Mouse (Mus musculus) embryonic facial prominence, embryonic 14.5 days (tissue): ENCODE data around the gene Ssx2ip. TPM values are rescaled to one million over a fixed set of nuclear protein-coding genes. Genes with fewer than 3 reads are reported as not detected.
"Not testable (repeated sequence)": the region's sequence is repeated elsewhere in the genome, so short reads cannot be mapped to it uniquely, and the experiment has no call there.

Experiments used
- ATAC-seq: fragments of 200-750 bp; cut with Nextera tagmentation; 2 replicates; pipeline ENCODE4 v1.8.0; 2017; ENCODE audit warnings: low read depth, moderate number of reproducible peaks, moderate TSS enrichment
- DNase-seq: peaks from one replicate; pipeline ENCODE4 v3.0.0-alpha.2; 2015; ENCODE audit warnings: low spot score
- H3K27ac ChIP-seq: fragments of 300-500 bp; sonication (generic); replicated peaks from 2 replicates; pipeline ENCODE4 v1.5.1; 2014; ENCODE audit warnings: low read depth, mild to moderate bottlenecking, low read length, moderate library complexity
- H3K27me3 ChIP-seq: fragments of 300-500 bp; sonication (generic); replicated peaks from 2 replicates; pipeline ENCODE4 v1.6.1; 2014; ENCODE audit warnings: low read length; ENCODE audit not compliant: control insufficient read depth, insufficient read depth
- H3K36me3 ChIP-seq: fragments of 300-500 bp; sonication (generic); 2 replicates; pipeline ENCODE4 v1.6.1; 2014; ENCODE audit warnings: low read length, mixed read lengths; ENCODE audit not compliant: control insufficient read depth, insufficient read depth
- H3K4me1 ChIP-seq: fragments of 300-500 bp; sonication (generic); 2 replicates; pipeline ENCODE4 v1.6.1; 2014; ENCODE audit warnings: antibody characterized with exemption, low read length; ENCODE audit not compliant: control insufficient read depth, insufficient read depth
- H3K4me2 ChIP-seq: fragments of 300-500 bp; sonication (generic); 2 replicates; pipeline ENCODE4 v1.6.1; 2014; ENCODE audit warnings: low read depth, mild to moderate bottlenecking, low read length, moderate library complexity, mixed read lengths
- H3K4me3 ChIP-seq: fragments of 300-500 bp; sonication (generic); 2 replicates; pipeline ENCODE4 v1.5.1; 2014; ENCODE audit warnings: low read depth, mild to moderate bottlenecking, low read length
- H3K9ac ChIP-seq: fragments of 300-500 bp; sonication (generic); 2 replicates; pipeline ENCODE4 v1.6.1; 2014; ENCODE audit warnings: low read depth, mild to moderate bottlenecking, low read length, moderate library complexity, mixed read lengths
- H3K9me3 ChIP-seq: fragments of 300-500 bp; sonication (generic); 2 replicates; pipeline ENCODE4 v1.6.1; 2016; ENCODE audit warnings: low read length; ENCODE audit not compliant: control insufficient read depth
- WGBS: fragments of 180-500 bp; shearing (Covaris S2); extraction: QIAGEN DNeasy Blood & Tissue Kit; methylation state at CpG from one replicate; pipeline ENCODE4 v1.1.7; 2014; 5-methylcytosine and 5-hydroxymethylcytosine counted together
- polyA plus RNA-seq: library from polyadenylated mRNA; unstranded; fragments of >200 nt; fragmentation: Nextera tagmentation; extraction: Ambion mirVana; gene quantifications from 2 replicates; pipeline ENCODE4 v1.2.1, GENCODE M21; 2014

Gene Ssx2ip
- polyA plus RNA-seq, 1 experiment from 2014 or later = 35.1 TPM

- WGBS = 90% methylated on average over 9 of the region's 9 CpGs
- Histone ChIP-seq H3K9ac (no peak overlapping the region), H3K9me3 (no peaks in the 10 kb centered on the region), H3K4me1 (no peaks in the 10 kb centered on the region), H3K4me2 (no peak overlapping the region), H3K4me3 (no peak overlapping the region), H3K27ac (no peak overlapping the region), H3K27me3 (no peaks in the 10 kb centered on the region), H3K36me3 (peaks cover 48% of the 10 kb centered on the region)
- DNase-seq = no peak
- no peak for ATAC-seq
Measured at GRCm38 (mm10) chr3:146419534-146419933, 15.1 kb downstream of the Ssx2ip start.

DNA sequence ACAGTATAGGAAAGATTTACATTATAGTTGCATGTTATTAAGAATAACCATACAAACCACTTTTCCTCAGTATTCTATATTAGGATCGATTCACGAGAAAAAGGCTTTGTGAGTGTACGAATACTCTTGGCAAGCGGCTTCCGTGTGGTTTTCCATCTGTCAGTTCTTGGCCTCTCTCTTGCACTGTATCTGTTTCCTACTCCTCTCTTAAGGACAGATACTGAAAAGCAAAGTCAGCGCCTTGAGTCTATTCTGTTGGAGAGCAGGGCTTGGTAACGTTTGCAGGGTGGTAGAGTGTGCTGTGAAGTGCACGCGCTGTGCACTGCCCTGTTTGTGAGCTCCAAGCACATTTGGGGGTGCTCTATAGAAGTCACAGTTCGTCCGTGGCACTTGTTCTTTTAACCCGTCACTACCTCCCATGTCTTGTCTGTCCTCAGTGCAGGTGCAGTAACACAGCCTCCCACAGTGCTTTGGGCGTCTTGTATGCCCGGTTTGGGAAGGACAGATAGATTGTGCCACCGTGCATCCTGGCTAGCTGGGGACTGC lies 15.6 kb downstream of the Ssx2ip start:
- Histone ChIP-seq H3K4me2 (no peak overlapping the region), H3K27me3 (no peaks in the 10 kb centered on the region), H3K36me3 (peaks cover 48% of the 10 kb centered on the region), H3K4me3 (no peak overlapping the region), H3K9ac (no peak overlapping the region), H3K9me3 (no peaks in the 10 kb centered on the region), H3K27ac (no peak overlapping the region), H3K4me1 (no peaks in the 10 kb centered on the region)
- 90% methylated on average over 15 of the region's 15 CpGs for WGBS
- ATAC-seq = no peak
- DNase-seq = no peak

DNA sequence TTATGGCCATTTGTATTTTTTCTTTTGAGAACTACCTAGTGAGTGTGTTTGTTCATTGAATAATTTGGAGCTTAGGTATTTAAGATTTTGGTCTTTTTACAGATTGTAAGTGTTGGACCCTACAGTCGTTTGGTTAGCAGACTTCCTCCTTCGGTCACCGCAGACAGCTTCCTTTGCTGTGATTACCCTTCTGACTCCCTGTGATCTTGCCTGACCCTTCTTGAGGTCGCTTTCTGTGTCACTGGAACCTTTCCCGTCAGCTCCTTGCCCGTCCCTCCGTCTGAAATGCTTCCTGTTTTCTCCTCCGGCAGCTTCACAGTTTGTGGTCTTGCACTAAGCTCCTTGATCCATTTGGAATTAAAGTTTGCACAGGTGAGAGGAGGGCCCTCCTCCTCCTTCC lies 17.3 kb downstream of the Ssx2ip start:
- Histone ChIP-seq H3K4me1 (no peaks in the 10 kb centered on the region), H3K9me3 (no peaks in the 10 kb centered on the region), H3K36me3 (peaks cover 59% of the 10 kb centered on the region), H3K4me3 (no peak overlapping the region), H3K27ac (no peak overlapping the region), H3K9ac (no peak overlapping the region), H3K4me2 (no peak overlapping the region), H3K27me3 (no peaks in the 10 kb centered on the region)
- DNase-seq (no peak), ATAC-seq (no peak)
- WGBS = 32% methylated on average over 8 of the region's 8 CpGs

DNA sequence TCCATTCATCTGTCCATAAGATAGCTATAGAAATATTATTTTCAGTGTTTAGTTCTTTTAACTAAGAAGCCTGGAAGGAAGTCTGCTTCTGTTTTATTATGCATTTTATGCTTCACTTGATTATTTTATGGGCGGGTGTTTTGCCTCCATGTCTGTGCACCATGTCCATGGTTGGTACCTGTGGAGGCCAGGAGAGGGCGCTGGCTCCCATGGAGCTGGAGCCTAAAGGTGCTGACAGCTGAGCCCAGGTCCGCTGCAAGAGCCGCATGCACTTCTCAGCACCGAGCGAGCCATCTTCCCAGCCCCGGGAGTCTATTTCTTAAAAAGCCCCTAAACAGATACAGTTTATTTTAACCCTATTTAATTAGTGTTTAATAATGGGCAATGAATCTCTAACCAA lies 19.3 kb downstream of the Ssx2ip start:
- ATAC-seq = no peak
- H3K4me2 ChIP-seq = no peak overlapping the region
- no peak overlapping the region for H3K4me3 ChIP-seq
- DNase-seq = no peak
- peaks cover 73% of the 10 kb centered on the region for H3K36me3 ChIP-seq
- H3K9ac ChIP-seq = no peak overlapping the region
- no peak overlapping the region for H3K27ac ChIP-seq
- 87% methylated on average over 7 of the region's 7 CpGs for WGBS
- H3K4me1 ChIP-seq = no peaks in the 10 kb centered on the region
- H3K9me3 ChIP-seq = no peaks in the 10 kb centered on the region
- H3K27me3 ChIP-seq = no peaks in the 10 kb centered on the region

DNA sequence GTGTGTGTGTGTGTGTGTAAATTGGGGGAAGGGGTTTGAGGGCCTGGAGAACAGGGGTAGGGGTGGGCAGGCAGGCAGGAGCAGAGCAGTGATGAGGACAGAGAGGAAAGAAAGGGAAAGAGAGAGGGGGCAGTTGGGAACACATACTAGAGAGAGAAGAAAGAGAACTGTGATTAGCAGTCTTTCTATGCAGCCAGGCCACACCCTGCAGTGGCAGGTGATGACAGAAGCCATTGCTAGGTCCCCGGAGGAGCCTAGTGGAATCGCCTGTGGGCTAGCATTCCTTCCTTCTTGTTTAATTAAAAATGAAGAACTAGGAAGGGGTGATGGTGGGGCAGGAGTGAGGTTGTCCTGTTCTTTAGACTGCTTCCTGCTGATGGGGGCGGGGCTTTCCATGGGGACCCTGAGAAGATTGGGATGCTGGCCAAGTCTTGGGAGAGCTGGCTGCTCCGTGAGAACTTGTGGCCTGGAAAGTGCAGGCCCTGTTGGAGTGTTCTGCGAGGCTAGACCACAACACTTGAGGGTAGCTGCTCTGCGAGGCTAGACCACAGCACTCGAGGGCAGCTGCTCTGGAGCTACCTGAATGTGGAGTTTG lies 20.0 kb downstream of the Ssx2ip start:
- Histone ChIP-seq H3K9me3 (no peaks in the 10 kb centered on the region), H3K36me3 (peaks cover 72% of the 10 kb centered on the region), H3K4me3 (no peak overlapping the region), H3K9ac (no peak overlapping the region), H3K27ac (no peak overlapping the region), H3K4me1 (no peaks in the 10 kb centered on the region), H3K27me3 (no peaks in the 10 kb centered on the region), H3K4me2 (no peak overlapping the region)
- WGBS = 66% methylated on average over 7 of the region's 7 CpGs
- ATAC-seq (no peak), DNase-seq (peak; percentile 56)

DNA sequence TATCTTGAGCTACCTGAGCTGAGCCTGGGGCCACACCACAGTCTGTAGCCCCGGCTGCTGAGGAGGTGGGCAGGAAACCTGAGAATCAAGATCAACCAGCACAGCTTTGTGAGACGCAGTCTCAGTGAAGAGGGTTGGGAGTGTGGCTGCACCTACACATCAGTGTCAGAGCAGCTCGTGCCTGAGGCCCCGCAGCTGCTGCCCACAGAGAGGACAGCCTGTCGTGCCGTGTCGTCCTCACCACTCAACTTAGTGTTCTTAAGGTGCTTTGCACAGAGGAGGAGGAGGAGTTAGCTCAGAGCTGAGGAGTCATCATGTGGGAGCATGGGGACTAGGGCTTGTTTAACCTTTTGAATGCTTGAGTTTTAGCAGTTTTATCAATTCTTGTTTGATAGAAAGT lies 21.5 kb downstream of the Ssx2ip start:
- Histone ChIP-seq H3K27ac (no peak overlapping the region), H3K27me3 (no peaks in the 10 kb centered on the region), H3K9me3 (no peaks in the 10 kb centered on the region), H3K4me3 (no peak overlapping the region), H3K36me3 (peaks cover 72% of the 10 kb centered on the region), H3K4me2 (no peak overlapping the region), H3K9ac (no peak overlapping the region), H3K4me1 (no peaks in the 10 kb centered on the region)
- 60% methylated on average over 7 of the region's 7 CpGs for WGBS
- ATAC-seq (peak; percentile 57; the same call in 1 of the 2 replicates), DNase-seq (no peak)

GRCm38 (mm10) chr3:146426489-146426888 lies 22.0 kb downstream of the Ssx2ip start:
- Histone ChIP-seq H3K4me3 (no peak overlapping the region), H3K27ac (no peak overlapping the region), H3K36me3 (peaks cover 74% of the 10 kb centered on the region), H3K27me3 (no peaks in the 10 kb centered on the region), H3K4me2 (no peak overlapping the region), H3K9me3 (no peaks in the 10 kb centered on the region), H3K9ac (no peak overlapping the region), H3K4me1 (no peaks in the 10 kb centered on the region)
- WGBS = 94% methylated on average over 8 of the region's 8 CpGs
- no peak for ATAC-seq
- DNase-seq = no peak

DNA sequence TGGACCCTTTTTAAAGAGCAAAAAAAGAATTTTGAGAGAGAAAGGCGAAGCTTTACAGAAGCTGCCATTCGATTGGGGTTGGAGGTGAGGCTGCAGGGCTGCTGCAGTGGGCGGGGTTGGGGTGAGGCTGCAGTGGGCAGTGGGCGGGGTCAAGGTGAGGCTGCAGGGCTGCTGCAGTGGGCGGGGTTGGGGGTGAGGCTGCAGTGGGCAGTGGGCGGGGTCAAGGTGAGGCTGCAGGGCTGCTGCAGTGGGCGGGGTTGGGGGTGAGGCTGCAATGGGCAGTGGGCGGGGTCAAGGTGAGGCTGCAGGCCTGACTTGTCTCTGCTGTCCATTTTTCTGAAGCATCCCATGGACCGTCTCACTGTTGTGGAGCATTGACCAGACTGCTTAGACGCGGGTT lies 28.6 kb downstream of the Ssx2ip start:
- not testable (repeated sequence) for DNase-seq, H3K4me3 ChIP-seq, H3K4me2 ChIP-seq, H3K27ac ChIP-seq, H3K9ac ChIP-seq, H3K27me3 ChIP-seq, H3K4me1 ChIP-seq, ATAC-seq, H3K9me3 ChIP-seq
- peaks cover 76% of the 10 kb centered on the region for H3K36me3 ChIP-seq
- 89% methylated on average over 11 of the region's 11 CpGs for WGBS

DNA sequence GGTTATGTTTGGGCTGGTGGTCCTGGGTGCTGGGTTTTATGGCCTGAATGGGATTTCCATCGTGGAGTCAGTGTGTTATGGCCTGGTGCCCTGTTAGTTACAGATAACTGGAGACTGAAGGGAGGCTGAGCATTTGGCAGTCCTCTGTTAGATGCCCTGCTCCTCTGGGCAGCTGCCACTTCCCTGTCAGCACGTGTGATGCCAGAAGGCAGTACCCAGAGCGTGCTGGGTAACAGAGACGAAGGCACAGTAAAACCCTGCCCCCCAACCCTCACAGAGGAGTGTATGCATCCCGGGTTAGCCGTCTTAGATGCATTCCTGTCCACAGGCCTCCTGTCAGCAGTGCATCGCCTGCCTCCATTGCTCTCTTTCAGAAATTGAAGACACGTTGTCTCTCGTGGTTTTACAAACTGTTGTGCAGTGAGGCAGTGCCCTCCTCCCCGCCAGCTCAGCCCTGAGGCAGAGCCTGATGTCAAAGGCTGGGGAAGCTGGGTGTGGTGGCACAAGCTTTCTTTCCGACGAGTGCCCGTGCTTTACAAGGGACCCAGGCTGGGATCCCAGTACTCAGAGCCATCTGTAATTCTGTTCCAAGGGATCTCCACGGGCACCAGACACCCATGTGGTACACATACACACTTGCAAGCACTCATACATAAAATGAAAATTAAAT lies 29.4 kb downstream of the Ssx2ip start:
- Histone ChIP-seq H3K36me3 (peaks cover 68% of the 10 kb centered on the region), H3K27ac (no peak overlapping the region), H3K9me3 (no peaks in the 10 kb centered on the region), H3K9ac (no peak overlapping the region), H3K27me3 (no peaks in the 10 kb centered on the region), H3K4me2 (no peak overlapping the region), H3K4me3 (no peak overlapping the region), H3K4me1 (no peaks in the 10 kb centered on the region)
- DNase-seq (no peak), ATAC-seq (no peak)
- WGBS = 73% methylated on average over 14 of the region's 14 CpGs
